Mouse (Mus musculus): ENCODE results near the gene Mrnip. TPM values are rescaled to one million over a fixed set of nuclear protein-coding genes. Genes with fewer than 3 reads are reported as not detected.

Gene Mrnip
- polyA plus RNA-seq, 1 experiment = 30.4 TPM

- no peak overlapping the region for H3K4me3 ChIP-seq (ENCODE audit: control insufficient read depth, low read depth, low read length)
- no peaks in the 10 kb centered on the region for H3K36me3 ChIP-seq (ENCODE audit: control insufficient read depth, insufficient read depth, low read length)
- H3K27me3 ChIP-seq (ENCODE audit: control insufficient read depth, insufficient read depth, low read length) = no peaks in the 10 kb centered on the region; the same call in 1 of the 2 replicates
- H3K4me1 ChIP-seq (ENCODE audit: control insufficient read depth, insufficient read depth, low read length) = peaks cover 33% of the 10 kb centered on the region
- H3K27ac ChIP-seq (ENCODE audit: control insufficient read depth, insufficient read depth, low read depth, low read length) = no peak overlapping the region
- TF ChIP-seq CTCF (IDR thresholded peaks at IDR 0.05; ENCODE audit: control insufficient read depth, insufficient read depth, insufficient replicate concordance, low read depth, low read length) (no peak), POLR2A (IDR thresholded peaks at IDR 0.05; ENCODE audit: control insufficient read depth, low read depth, low read length) (no peak)
Measured at GRCm38 (mm10) chr11:50233022-50233421, 58.8 kb downstream of the Mrnip start.

- H3K36me3 ChIP-seq (ENCODE audit: control insufficient read depth, insufficient read depth, low read length) = no peaks in the 10 kb centered on the region
- TF ChIP-seq POLR2A (IDR thresholded peaks at IDR 0.05; ENCODE audit: control insufficient read depth, low read depth, low read length) = no peak
- peak; percentile 50; the same call in 1 of the 2 replicates for TF ChIP-seq CTCF (IDR thresholded peaks at IDR 0.05; ENCODE audit: control insufficient read depth, insufficient read depth, insufficient replicate concordance, low read depth, low read length)
- no peak overlapping the region for H3K27ac ChIP-seq (ENCODE audit: control insufficient read depth, insufficient read depth, low read depth, low read length)
- peaks cover 33% of the 10 kb centered on the region for H3K4me1 ChIP-seq (ENCODE audit: control insufficient read depth, insufficient read depth, low read length)
- no peaks in the 10 kb centered on the region; the same call in 1 of the 2 replicates for H3K27me3 ChIP-seq (ENCODE audit: control insufficient read depth, insufficient read depth, low read length)
- peak overlapping the region; percentile 72 for H3K4me3 ChIP-seq (ENCODE audit: control insufficient read depth, low read depth, low read length)
Measured at GRCm38 (mm10) chr11:50233993-50234392, 59.7 kb downstream of the Mrnip start.

- H3K27ac ChIP-seq (ENCODE audit: control insufficient read depth, insufficient read depth, low read depth, low read length) = no peak overlapping the region
- no peaks in the 10 kb centered on the region; the same call in 1 of the 2 replicates for H3K27me3 ChIP-seq (ENCODE audit: control insufficient read depth, insufficient read depth, low read length)
- no peaks in the 10 kb centered on the region for H3K36me3 ChIP-seq (ENCODE audit: control insufficient read depth, insufficient read depth, low read length)
- no peak for TF ChIP-seq POLR2A (IDR thresholded peaks at IDR 0.05; ENCODE audit: control insufficient read depth, low read depth, low read length)
- TF ChIP-seq CTCF (IDR thresholded peaks at IDR 0.05; ENCODE audit: control insufficient read depth, insufficient read depth, insufficient replicate concordance, low read depth, low read length) = no peak
- H3K4me3 ChIP-seq (ENCODE audit: control insufficient read depth, low read depth, low read length) = no peak overlapping the region; the same call in 1 of the 2 replicates
- H3K4me1 ChIP-seq (ENCODE audit: control insufficient read depth, insufficient read depth, low read length) = peaks cover 33% of the 10 kb centered on the region
Measured at GRCm38 (mm10) chr11:50234606-50235005, 60.4 kb downstream of the Mrnip start.

GRCm38 (mm10) chr11:50236540-50236936 lies 62.3 kb downstream of the Mrnip start:
- TF ChIP-seq POLR2A (IDR thresholded peaks at IDR 0.05; ENCODE audit: control insufficient read depth, low read depth, low read length) = no peak
- no peak; the same call in 1 of the 2 replicates for TF ChIP-seq CTCF (IDR thresholded peaks at IDR 0.05; ENCODE audit: control insufficient read depth, insufficient read depth, insufficient replicate concordance, low read depth, low read length)
- no peaks in the 10 kb centered on the region for H3K36me3 ChIP-seq (ENCODE audit: control insufficient read depth, insufficient read depth, low read length)
- no peak overlapping the region for H3K27ac ChIP-seq (ENCODE audit: control insufficient read depth, insufficient read depth, low read depth, low read length)
- H3K27me3 ChIP-seq (ENCODE audit: control insufficient read depth, insufficient read depth, low read length) = no peaks in the 10 kb centered on the region; the same call in 1 of the 2 replicates
- H3K4me3 ChIP-seq (ENCODE audit: control insufficient read depth, low read depth, low read length) = peak overlapping the region; percentile 87
- peaks cover 23% of the 10 kb centered on the region for H3K4me1 ChIP-seq (ENCODE audit: control insufficient read depth, insufficient read depth, low read length)

- TF ChIP-seq CTCF (IDR thresholded peaks at IDR 0.05; ENCODE audit: control insufficient read depth, insufficient read depth, insufficient replicate concordance, low read depth, low read length) (no peak), POLR2A (IDR thresholded peaks at IDR 0.05; ENCODE audit: control insufficient read depth, low read depth, low read length) (no peak)
- Histone ChIP-seq H3K4me3 (ENCODE audit: control insufficient read depth, low read depth, low read length) (peak overlapping the region; percentile 87), H3K27me3 (ENCODE audit: control insufficient read depth, insufficient read depth, low read length) (no peaks in the 10 kb centered on the region; the same call in 1 of the 2 replicates), H3K4me1 (ENCODE audit: control insufficient read depth, insufficient read depth, low read length) (peaks cover 20% of the 10 kb centered on the region), H3K27ac (ENCODE audit: control insufficient read depth, insufficient read depth, low read depth, low read length) (no peak overlapping the region), H3K36me3 (ENCODE audit: control insufficient read depth, insufficient read depth, low read length) (no peaks in the 10 kb centered on the region)
Measured at GRCm38 (mm10) chr11:50236937-50237835, 62.9 kb downstream of the Mrnip start.

GRCm38 (mm10) chr11:50238324-50238723 lies 64.1 kb downstream of the Mrnip start, which contains the start of gene Ltc4s:
Gene Ltc4s, minus strand, starts transcription at chr11:50238616.
- Histone ChIP-seq H3K27ac (ENCODE audit: control insufficient read depth, insufficient read depth, low read depth, low read length) (no peak within 1 kb of the TSS), H3K36me3 (ENCODE audit: control insufficient read depth, insufficient read depth, low read length) (no peaks in the 10 kb centered on the region), H3K27me3 (ENCODE audit: control insufficient read depth, insufficient read depth, low read length) (no peaks in the 10 kb centered on the region; the same call in 1 of the 2 replicates), H3K4me1 (ENCODE audit: control insufficient read depth, insufficient read depth, low read length) (peaks cover 16% of the 10 kb centered on the region), H3K4me3 (ENCODE audit: control insufficient read depth, low read depth, low read length) (peak within 1 kb of the TSS; percentile 87)
- TF ChIP-seq POLR2A (IDR thresholded peaks at IDR 0.05; ENCODE audit: control insufficient read depth, low read depth, low read length) (no peak), CTCF (IDR thresholded peaks at IDR 0.05; ENCODE audit: control insufficient read depth, insufficient read depth, insufficient replicate concordance, low read depth, low read length) (no peak)

Measured in testis, adult 2 months (tissue).